Mouse (Mus musculus): Measurements from ENCODE around the gene Pecam1.

DNA sequence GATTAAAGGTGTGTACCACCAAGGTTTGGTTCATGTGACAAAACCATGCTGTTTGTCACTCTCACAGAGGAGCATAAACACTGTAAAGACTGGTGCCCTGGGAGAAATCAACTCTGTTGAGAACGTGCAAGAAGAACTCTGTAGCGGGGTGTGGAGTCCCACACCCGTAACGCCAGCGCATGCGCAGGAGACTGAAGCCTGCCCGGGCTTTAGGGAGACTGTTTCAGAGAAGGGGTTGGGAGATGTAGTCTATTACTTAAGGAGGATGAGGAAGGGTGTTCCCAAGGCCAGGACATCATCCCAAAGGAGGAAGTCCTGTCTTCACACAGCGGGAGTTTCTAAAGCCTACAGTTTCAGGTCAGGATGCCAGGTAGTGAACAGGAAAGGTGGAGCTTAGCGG lies 51.3 kb downstream of the Pecam1 start:
- TF ChIP-seq CTCF (IDR thresholded peaks at IDR 0.05; ENCODE audit: low read depth, low read length), result no peak
- no peak for TF ChIP-seq TAL1 (conservative IDR thresholded peaks at IDR 0.05; ENCODE audit: low read depth, low read length)
- no peak for TF ChIP-seq GATA1 (IDR thresholded peaks at IDR 0.05; ENCODE audit: borderline replicate concordance, low read length)
- no peak for TF ChIP-seq POLR2AphosphoS5 (IDR thresholded peaks at IDR 0.05; ENCODE audit: insufficient replicate concordance, low read depth, low read length)

Data from G1E (cell line).